Mouse (Mus musculus): Measurements from ENCODE around the gene D130040H23Rik. TPM values are rescaled to one million over a fixed set of nuclear protein-coding genes. Genes with fewer than 3 reads are reported as not detected.

D130040H23Rik gene
- polyA plus RNA-seq, 1 experiment from 2014 or later, result 15.0 TPM

Other genes with a start within 250 kb of the D130040H23Rik start
- 17.9 and 19.9 TPM in 2 replicates for gene Zfp930, start 62.0 kb upstream of the D130040H23Rik start, polyA plus RNA-seq (2015; fragmentation: Nextera tagmentation; extraction: Ambion mirVana)
- gene Gm9495, start 182.5 kb downstream of the D130040H23Rik start, polyA plus RNA-seq (2015; fragmentation: Nextera tagmentation; extraction: Ambion mirVana), result not detected in 2 replicates

Data from forebrain, embryonic 16.5 days (tissue).